ENCODE assay signal across 24 mouse cellular contexts in genomic region chr10:66885575-66885974, GRCm38 (mm10).
DNase-seq lines count a peak whose midpoint lies in the region; ATAC-seq and TF ChIP-seq lines count a peak whose summit lies in the region.
"Had no signal": no experiment of that assay in that cellular context is flagged by ENCODE, and none has a peak within 500 bp of the region (broad histone marks: within the 10 kb centered on the region; RNA-seq: fewer than 3 reads in every experiment).

No protein-coding gene starts in this region.

- 68% methylated on average over 5 of the region's 5 CpGs for WGBS in embryonic facial prominence, embryonic 11.5 days
- 83% methylated on average over 5 of the region's 5 CpGs for WGBS in embryonic facial prominence, embryonic 10.5 days
- WGBS in kidney, embryonic 14.5 days, result 56% methylated on average over 5 of the region's 5 CpGs
- WGBS in stomach, postnatal 0 days, result 53% methylated on average over 5 of the region's 5 CpGs

- TF ChIP-seq CTCF in stomach, postnatal 0 days (IDR thresholded peaks at IDR 0.05; ENCODE audit: low read depth), result no peak

- peak; percentile 36 for DNase-seq in embryonic facial prominence, embryonic 11.5 days (ENCODE audit: low spot score)
- DNase-seq in embryonic facial prominence, embryonic 10.5 days (ENCODE audit: low spot score), result no peak
- no peak for DNase-seq in kidney, postnatal 14 days
- peak; percentile 89 for DNase-seq in NIH3T3 (ENCODE audit: low read depth)
- no peak for DNase-seq in stomach, postnatal 0 days (ENCODE audit: low spot score)
- no peak for DNase-seq in adrenal gland, adult 18-20 months (ENCODE audit: low spot score in 2 of 2)
- DNase-seq: adrenal gland, postnatal 25 days; cerebellum, adult 8-10 months; lung, postnatal 4 days; thymus, adult 18-20 months; thymus, postnatal 36 days had no signal

- H3K9me3 ChIP-seq in embryonic facial prominence, embryonic 11.5 days (replicated peaks; ENCODE audit: control insufficient read depth, low read length), result no peaks in the 10 kb centered on the region
- no peaks in the 10 kb centered on the region for H3K9me3 ChIP-seq in embryonic facial prominence, embryonic 10.5 days
- H3K9me3 ChIP-seq in kidney, embryonic 14.5 days (ENCODE audit: control insufficient read depth, low read length), result no peaks in the 10 kb centered on the region
- H3K9me3 ChIP-seq in stomach, postnatal 0 days (ENCODE audit: control insufficient read depth, low read length), result no peaks in the 10 kb centered on the region
- H3K9me3 ChIP-seq: embryonic facial prominence, embryonic 12.5 days; heart, embryonic 13.5 days; limb, embryonic 15.5 days; lung, embryonic 15.5 days; midbrain, embryonic 15.5 days; stomach, embryonic 15.5 days had no signal

- no peak for ATAC-seq in embryonic facial prominence, embryonic 11.5 days (replicated peaks; ENCODE audit: insufficient number of reproducible peaks, low FRiP score, low TSS enrichment, low read depth)
- 0 out of 2 replicates have a peak, but pooled peaks have one; percentile 28 for ATAC-seq in kidney, embryonic 14.5 days (ENCODE audit: low FRiP score, low TSS enrichment)
- no peak for ATAC-seq in stomach, postnatal 0 days (ENCODE audit: low FRiP score, low TSS enrichment)
- ATAC-seq: forebrain, embryonic 14.5 days; hindbrain, embryonic 16.5 days; intestine, embryonic 16.5 days; midbrain, embryonic 15.5 days had no signal

- no peaks in the 10 kb centered on the region for H3K36me3 ChIP-seq in embryonic facial prominence, embryonic 11.5 days (replicated peaks; ENCODE audit: control insufficient read depth, insufficient read depth, low read depth, low read length)
- no peaks in the 10 kb centered on the region for H3K36me3 ChIP-seq in embryonic facial prominence, embryonic 10.5 days (replicated peaks)
- no peaks in the 10 kb centered on the region for H3K36me3 ChIP-seq in kidney, embryonic 14.5 days (ENCODE audit: control insufficient read depth, insufficient read depth, low read length)
- no peaks in the 10 kb centered on the region for H3K36me3 ChIP-seq in stomach, postnatal 0 days (ENCODE audit: control insufficient read depth, insufficient read depth, low read length)
- H3K36me3 ChIP-seq: embryonic facial prominence, embryonic 12.5 days; heart, embryonic 13.5 days; limb, embryonic 15.5 days; lung, embryonic 15.5 days; midbrain, embryonic 15.5 days; stomach, embryonic 15.5 days had no signal

- H3K4me2 ChIP-seq in embryonic facial prominence, embryonic 11.5 days (ENCODE audit: low read depth, low read length), result no peak overlapping the region
- H3K4me2 ChIP-seq in kidney, embryonic 14.5 days (replicated peaks; ENCODE audit: low read depth, low read length), result no peak overlapping the region
- no peak overlapping the region for H3K4me2 ChIP-seq in stomach, postnatal 0 days (replicated peaks; ENCODE audit: low read depth)
- H3K4me2 ChIP-seq: embryonic facial prominence, embryonic 12.5 days; heart, embryonic 13.5 days; limb, embryonic 15.5 days; lung, embryonic 15.5 days; midbrain, embryonic 15.5 days; stomach, embryonic 15.5 days had no signal

- no peak overlapping the region for H3K9ac ChIP-seq in embryonic facial prominence, embryonic 11.5 days (replicated peaks; ENCODE audit: low read length)
- no peak overlapping the region for H3K9ac ChIP-seq in kidney, embryonic 14.5 days (ENCODE audit: low read depth, low read length)
- no peak overlapping the region for H3K9ac ChIP-seq in stomach, postnatal 0 days (ENCODE audit: low read length)
- H3K9ac ChIP-seq: embryonic facial prominence, embryonic 12.5 days; heart, embryonic 13.5 days; limb, embryonic 15.5 days; liver, embryonic 14.5 days; lung, embryonic 15.5 days; midbrain, embryonic 15.5 days; stomach, embryonic 15.5 days had no signal

- H3K27ac ChIP-seq in embryonic facial prominence, embryonic 11.5 days (replicated peaks; ENCODE audit: low read depth, low read length), result no peak overlapping the region
- no peak overlapping the region for H3K27ac ChIP-seq in embryonic facial prominence, embryonic 10.5 days (replicated peaks)
- H3K27ac ChIP-seq in kidney, embryonic 14.5 days (ENCODE audit: low read depth, low read length), result no peak overlapping the region
- no peak overlapping the region for H3K27ac ChIP-seq in stomach, postnatal 0 days (replicated peaks)
- H3K27ac ChIP-seq: embryonic facial prominence, embryonic 12.5 days; heart, embryonic 13.5 days; kidney, postnatal 0 days; left cerebral cortex, adult 2 months; limb, embryonic 15.5 days; liver, embryonic 14.5 days; lung, embryonic 15.5 days; midbrain, embryonic 15.5 days; stomach, embryonic 15.5 days had no signal

- H3K27me3 ChIP-seq in embryonic facial prominence, embryonic 11.5 days (ENCODE audit: control insufficient read depth, insufficient read depth, low read length), result no peaks in the 10 kb centered on the region
- H3K27me3 ChIP-seq in embryonic facial prominence, embryonic 10.5 days (replicated peaks; ENCODE audit: low read depth, poor library complexity, severe bottlenecking), result no peaks in the 10 kb centered on the region
- H3K27me3 ChIP-seq in kidney, embryonic 14.5 days (ENCODE audit: control insufficient read depth, insufficient read depth, low read length), result no peaks in the 10 kb centered on the region
- H3K27me3 ChIP-seq in stomach, postnatal 0 days (ENCODE audit: control insufficient read depth, insufficient read depth, low read length), result no peaks in the 10 kb centered on the region
- H3K27me3 ChIP-seq: embryonic facial prominence, embryonic 12.5 days; heart, embryonic 13.5 days; limb, embryonic 15.5 days; lung, embryonic 15.5 days; midbrain, embryonic 15.5 days; stomach, embryonic 15.5 days had no signal

- no peak for TF ChIP-seq EP300 in stomach, postnatal 0 days (optimal IDR thresholded peaks at IDR 0.05)

- no peak overlapping the region for H3K4me3 ChIP-seq in embryonic facial prominence, embryonic 11.5 days (ENCODE audit: low read depth, low read length)
- no peak overlapping the region for H3K4me3 ChIP-seq in embryonic facial prominence, embryonic 10.5 days
- no peak overlapping the region for H3K4me3 ChIP-seq in kidney, embryonic 14.5 days (ENCODE audit: low read length)
- no peak overlapping the region for H3K4me3 ChIP-seq in stomach, postnatal 0 days (ENCODE audit: low read depth, low read length)
- H3K4me3 ChIP-seq: embryonic facial prominence, embryonic 12.5 days; heart, embryonic 13.5 days; left cerebral cortex, adult 2 months; limb, embryonic 15.5 days; lung, embryonic 15.5 days; midbrain, embryonic 15.5 days; stomach, embryonic 15.5 days had no signal

- H3K4me1 ChIP-seq in embryonic facial prominence, embryonic 11.5 days (ENCODE audit: control insufficient read depth, insufficient read depth, low read length), result no peaks in the 10 kb centered on the region
- 0 out of 2 replicates have a peak, but pooled peaks cover 3% of the 10 kb centered on the region for H3K4me1 ChIP-seq in embryonic facial prominence, embryonic 10.5 days
- no peaks in the 10 kb centered on the region for H3K4me1 ChIP-seq in kidney, embryonic 14.5 days (ENCODE audit: control insufficient read depth, insufficient read depth, low read length)
- no peaks in the 10 kb centered on the region for H3K4me1 ChIP-seq in stomach, postnatal 0 days (replicated peaks; ENCODE audit: control insufficient read depth, insufficient read depth)
- H3K4me1 ChIP-seq: embryonic facial prominence, embryonic 12.5 days; heart, embryonic 13.5 days; limb, embryonic 15.5 days; lung, embryonic 15.5 days; midbrain, embryonic 15.5 days; stomach, embryonic 15.5 days had no signal

Comparison
In these comparisons a context has a peak if more than half of its experiments do, and no peak if none do; other contexts are left out.
1. DNase-seq: peak in embryonic facial prominence, embryonic 11.5 days (single experiment) and NIH3T3 (single experiment); none in embryonic facial prominence, embryonic 10.5 days (single experiment), kidney, postnatal 14 days (single experiment), stomach, postnatal 0 days (single experiment) and adrenal gland, adult 18-20 months (0 of 2).